ENCODE assay signal across 10 mouse cellular contexts in genomic region chr16:84172080-84172479, GRCm38 (mm10).
"Had no signal": no experiment of that assay in that cellular context is flagged by ENCODE, and none has a peak within 500 bp of the region (broad histone marks: within the 10 kb centered on the region; RNA-seq: fewer than 3 reads in every experiment).

No protein-coding gene starts in this region.

- DNase-seq: kidney, adult 2 months; kidney, postnatal 14 days; liver; liver, embryonic 13.5 days; liver, postnatal 0 days; lung, postnatal 14 days; right cerebral cortex, adult 18-20 months; right cerebral cortex, postnatal 25 days; spleen, adult 18-20 months; thymus, postnatal 4 days had no signal
